Mouse (Mus musculus): ENCODE measurements around the gene Mxi1.

DNA sequence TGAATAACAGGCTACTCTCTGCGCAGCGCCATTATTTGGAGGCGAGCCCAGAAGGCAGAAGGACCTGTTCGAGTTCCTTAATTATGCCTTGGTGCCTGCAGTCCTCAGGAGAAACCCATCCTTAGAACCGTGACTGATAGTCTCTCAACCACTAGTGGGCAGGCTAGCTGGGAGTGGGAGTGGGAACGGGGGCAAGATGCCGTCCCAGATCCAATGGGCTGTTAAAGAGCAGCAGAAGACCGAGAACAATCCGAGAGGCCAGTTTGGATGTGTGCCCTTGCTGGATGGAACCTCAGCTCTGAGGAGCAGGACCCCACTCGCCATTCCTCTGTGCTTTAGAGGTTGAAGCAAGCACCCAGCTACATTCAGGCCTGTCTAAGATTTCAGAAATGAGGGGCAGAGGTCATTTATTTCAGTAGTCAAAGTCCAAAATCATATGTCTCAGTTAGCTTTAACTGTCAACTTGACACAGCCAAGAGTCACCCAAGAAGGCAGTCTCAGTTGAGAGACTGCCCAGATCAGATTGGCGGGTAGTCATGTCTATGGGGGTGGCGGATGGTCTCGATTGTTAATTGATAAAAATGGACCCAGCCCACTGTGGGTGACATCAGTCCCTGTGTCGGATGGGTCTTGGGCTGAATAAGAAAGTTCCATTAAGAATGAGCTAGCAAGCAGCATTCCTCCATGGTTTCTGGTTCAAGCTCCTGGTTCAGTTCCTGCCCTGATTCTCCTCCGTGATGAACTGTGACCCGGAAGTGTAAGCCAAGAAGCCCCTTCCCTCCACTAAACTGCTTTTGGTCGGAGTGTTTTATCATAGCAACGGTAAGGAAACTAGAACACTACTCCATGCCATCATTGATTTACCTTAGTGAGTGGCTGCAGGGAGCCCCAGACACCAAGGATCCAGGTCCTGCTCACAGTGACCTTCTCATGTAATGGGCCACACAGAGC, 112.3 kb downstream of the Mxi1 start:
- no peak for TF ChIP-seq CHD2 (IDR thresholded peaks at IDR 0.05; ENCODE audit: low read depth, low read length)
- TF ChIP-seq ZC3H11A (IDR thresholded peaks at IDR 0.05; ENCODE audit: borderline replicate concordance, low read depth, low read length), result no peak
- TF ChIP-seq ZNF384 (IDR thresholded peaks at IDR 0.05; ENCODE audit: low read depth, low read length), result no peak

All from ES-E14 (cell line).